Mouse (Mus musculus) forebrain, embryonic 14.5 days (tissue): Measurements from ENCODE around the gene Polk. TPM values are rescaled to one million over a fixed set of nuclear protein-coding genes. Genes with fewer than 3 reads are reported as not detected.

Source experiments
- ATAC-seq: fragments of 200-750 bp; cut with Nextera tagmentation; 2 replicates; pipeline ENCODE4 v1.8.0; 2017; ENCODE audit warnings: mild to moderate bottlenecking, moderate library complexity
- DNase-seq: peaks from one replicate; pipeline ENCODE4 v3.0.0-alpha.2; 2015; ENCODE audit warnings: low spot score
- H3K27ac ChIP-seq: fragments of 300-500 bp; sonication (generic); 2 replicates; pipeline ENCODE4 v1.5.1; 2014; ENCODE audit warnings: low read depth, mild to moderate bottlenecking, control low read depth, low read length, moderate library complexity
- H3K27me3 ChIP-seq: fragments of 300-500 bp; sonication (generic); replicated peaks from 2 replicates; pipeline ENCODE4 v1.6.1; 2014; ENCODE audit warnings: low read length, control low read depth, mixed read lengths; ENCODE audit not compliant: control insufficient read depth, insufficient read depth
- H3K36me3 ChIP-seq: fragments of 300-500 bp; sonication (generic); 2 replicates; pipeline ENCODE4 v1.6.1; 2014; ENCODE audit warnings: low read length, control low read depth; ENCODE audit not compliant: control insufficient read depth, insufficient read depth
- H3K4me1 ChIP-seq: fragments of 300-500 bp; sonication (generic); 2 replicates; pipeline ENCODE4 v1.6.1; 2014; ENCODE audit warnings: antibody characterized with exemption, low read length, control low read depth; ENCODE audit not compliant: control insufficient read depth, insufficient read depth
- H3K4me2 ChIP-seq: fragments of 300-500 bp; sonication (generic); 2 replicates; pipeline ENCODE4 v1.6.1; 2014; ENCODE audit warnings: mild to moderate bottlenecking, control low read depth, low read length
- H3K4me3 ChIP-seq: fragments of 300-500 bp; sonication (generic); 2 replicates; pipeline ENCODE4 v1.5.1; 2014; ENCODE audit warnings: low read depth, low read length, control low read depth
- H3K9ac ChIP-seq: fragments of 300-500 bp; sonication (generic); 2 replicates; pipeline ENCODE4 v1.6.1; 2014; ENCODE audit warnings: mild to moderate bottlenecking, low read length, control low read depth, moderate library complexity
- H3K9me3 ChIP-seq: fragments of 300-500 bp; sonication (generic); replicated peaks from 2 replicates; pipeline ENCODE4 v1.6.1; 2016; ENCODE audit warnings: low read length, control low read depth, mixed read lengths; ENCODE audit not compliant: control insufficient read depth
- WGBS: fragments of 180-500 bp; shearing (Covaris S2); extraction: QIAGEN DNeasy Blood & Tissue Kit; methylation state at CpG from one replicate; pipeline ENCODE4 v1.1.7; 2014; 5-methylcytosine and 5-hydroxymethylcytosine counted together
- polyA plus RNA-seq: library from polyadenylated mRNA; unstranded; fragments of >200 nt; fragmentation: Nextera tagmentation; extraction: Ambion mirVana; gene quantifications from 2 replicates; pipeline ENCODE4 v1.2.1, GENCODE M21; 2014

Gene Polk
- polyA plus RNA-seq, 1 experiment from 2014 or later, result 3.8 TPM

DNA sequence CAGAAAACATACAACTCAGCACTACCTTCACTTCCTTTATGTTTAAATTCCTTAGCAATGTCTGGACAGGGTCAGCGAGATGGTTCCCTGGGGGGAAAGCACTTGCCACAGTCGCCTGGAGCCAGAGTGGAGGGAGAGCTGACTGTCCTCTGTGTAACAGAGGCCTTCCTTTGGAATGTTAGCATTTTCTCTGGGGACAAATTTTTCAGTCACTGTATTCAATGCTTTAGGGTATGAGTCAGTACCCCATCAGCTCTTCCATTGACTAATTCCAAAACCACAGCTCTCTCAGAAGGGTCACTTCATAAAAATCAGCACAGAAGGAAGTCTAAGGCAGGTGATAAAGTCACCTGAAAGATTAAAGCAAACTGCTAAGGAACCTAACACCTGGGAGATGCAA is 8.6 kb downstream of the Polk start:
- WGBS, result 73% methylated on average over 2 of the region's 2 CpGs
- ATAC-seq (no peak), DNase-seq (no peak)
- no peaks in the 10 kb centered on the region for H3K4me1 ChIP-seq
- H3K4me3 ChIP-seq, result no peak overlapping the region
- no peak overlapping the region for H3K4me2 ChIP-seq
- H3K36me3 ChIP-seq, result no peaks in the 10 kb centered on the region
- H3K27ac ChIP-seq, result no peak overlapping the region
- H3K9me3 ChIP-seq, result no peaks in the 10 kb centered on the region
- H3K9ac ChIP-seq, result no peak overlapping the region
- no peaks in the 10 kb centered on the region for H3K27me3 ChIP-seq

DNA sequence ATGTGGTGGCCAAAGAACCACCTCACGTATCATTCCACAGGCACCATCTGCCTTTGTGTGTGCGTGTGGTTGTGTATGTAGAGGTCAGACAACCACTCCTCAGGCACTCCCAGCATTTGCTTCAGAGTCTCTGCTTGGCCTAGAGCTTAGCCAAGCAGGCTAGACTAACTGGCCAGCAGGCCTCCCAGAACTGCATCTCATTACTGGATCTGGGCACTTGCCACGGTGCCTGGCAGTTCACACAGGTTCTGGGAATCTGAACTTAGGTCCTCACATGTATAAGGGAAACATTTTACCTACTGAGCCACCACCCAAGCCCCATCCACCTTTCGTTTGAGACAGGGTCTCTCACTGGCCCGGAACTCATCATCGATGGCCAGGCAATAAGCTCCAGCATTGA is 10.2 kb downstream of the Polk start:
- no peaks in the 10 kb centered on the region for H3K27me3 ChIP-seq
- H3K4me1 ChIP-seq, result no peaks in the 10 kb centered on the region
- ATAC-seq (no peak), DNase-seq (no peak)
- no peak overlapping the region for H3K27ac ChIP-seq
- H3K9ac ChIP-seq, result no peak overlapping the region
- H3K4me3 ChIP-seq, result no peak overlapping the region
- no peaks in the 10 kb centered on the region for H3K9me3 ChIP-seq
- H3K4me2 ChIP-seq, result no peak overlapping the region
- WGBS, result 86% methylated on average over 6 of the region's 6 CpGs
- H3K36me3 ChIP-seq, result no peaks in the 10 kb centered on the region

DNA sequence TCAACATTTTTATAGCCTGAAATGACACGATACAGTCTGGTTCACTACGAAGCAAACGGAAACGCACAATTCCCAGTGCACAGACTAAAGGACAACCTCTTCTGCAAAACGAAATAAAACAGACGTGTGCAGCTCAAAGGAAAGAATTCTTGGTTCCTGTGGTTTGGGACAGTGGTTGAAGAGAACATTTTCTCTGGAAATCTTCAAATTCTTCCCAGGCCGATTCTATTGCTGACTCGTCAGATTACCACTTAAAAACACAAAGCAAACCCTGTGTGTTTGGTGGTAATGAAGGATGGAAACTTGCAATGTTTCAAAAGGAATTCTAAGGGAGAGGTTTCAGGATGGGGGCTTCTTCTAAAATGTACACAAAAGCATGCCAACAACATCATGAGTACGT is 12.3 kb downstream of the Polk start:
- H3K9ac ChIP-seq, result no peak overlapping the region
- H3K9me3 ChIP-seq, result no peaks in the 10 kb centered on the region
- no peaks in the 10 kb centered on the region for H3K36me3 ChIP-seq
- no peaks in the 10 kb centered on the region for H3K27me3 ChIP-seq
- WGBS, result 94% methylated on average over 9 of the region's 9 CpGs
- no peak overlapping the region for H3K27ac ChIP-seq
- DNase-seq (no peak), ATAC-seq (no peak)
- no peaks in the 10 kb centered on the region for H3K4me1 ChIP-seq
- no peak overlapping the region for H3K4me2 ChIP-seq
- no peak overlapping the region for H3K4me3 ChIP-seq

DNA sequence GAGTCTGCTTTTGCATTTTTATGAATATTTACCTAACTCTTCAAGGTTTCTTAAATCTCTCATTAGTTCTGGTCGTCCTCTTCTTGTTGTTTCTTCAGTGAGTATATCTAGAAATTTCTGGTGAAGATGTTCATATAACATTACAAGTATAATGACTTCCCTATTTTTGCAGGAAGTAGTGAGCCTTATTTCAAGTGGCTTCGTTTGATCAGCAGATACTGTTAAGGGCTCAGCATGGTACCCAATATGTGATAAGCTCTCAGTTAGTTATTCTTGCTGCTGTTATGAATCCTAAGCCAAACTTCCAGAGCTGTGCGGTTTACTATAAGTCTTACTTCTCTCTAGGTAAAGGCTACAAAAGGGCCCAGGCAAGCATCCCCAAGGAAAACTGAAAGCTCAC is 12.8 kb downstream of the Polk start:
- no peak for ATAC-seq
- no peak overlapping the region for H3K9ac ChIP-seq
- H3K4me1 ChIP-seq, result no peaks in the 10 kb centered on the region
- H3K27me3 ChIP-seq, result no peaks in the 10 kb centered on the region
- H3K4me3 ChIP-seq, result no peak overlapping the region
- no peak overlapping the region for H3K4me2 ChIP-seq
- H3K36me3 ChIP-seq, result no peaks in the 10 kb centered on the region
- H3K9me3 ChIP-seq, result no peaks in the 10 kb centered on the region
- WGBS, result 93% methylated on average over 3 of the region's 3 CpGs
- DNase-seq, result no peak
- H3K27ac ChIP-seq, result no peak overlapping the region

DNA sequence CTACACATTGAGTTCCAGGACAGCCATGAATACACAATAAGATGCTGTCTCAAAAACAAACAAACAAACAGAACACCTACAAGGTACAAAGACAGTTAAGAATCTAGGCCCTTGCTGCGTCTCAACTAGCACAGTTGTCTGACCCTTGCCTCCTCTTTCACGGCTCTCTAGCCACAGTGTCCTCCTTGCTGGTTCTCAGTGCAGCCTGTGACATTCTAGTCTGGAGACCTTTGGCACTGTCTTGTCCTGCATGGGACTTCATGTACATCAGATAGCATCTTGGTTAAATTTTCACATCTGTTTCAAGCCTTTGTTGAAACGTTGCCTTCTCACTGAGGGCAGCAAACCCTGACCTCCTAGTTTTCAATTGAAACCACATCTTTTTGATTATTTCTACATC is 13.6 kb downstream of the Polk start:
- Histone ChIP-seq H3K9ac (no peak overlapping the region), H3K36me3 (no peaks in the 10 kb centered on the region), H3K4me2 (no peak overlapping the region), H3K4me3 (no peak overlapping the region), H3K27me3 (no peaks in the 10 kb centered on the region), H3K9me3 (no peaks in the 10 kb centered on the region), H3K27ac (no peak overlapping the region), H3K4me1 (no peaks in the 10 kb centered on the region)
- DNase-seq, result no peak
- 91% methylated on average over 3 of the region's 3 CpGs for WGBS
- ATAC-seq, result no peak

DNA sequence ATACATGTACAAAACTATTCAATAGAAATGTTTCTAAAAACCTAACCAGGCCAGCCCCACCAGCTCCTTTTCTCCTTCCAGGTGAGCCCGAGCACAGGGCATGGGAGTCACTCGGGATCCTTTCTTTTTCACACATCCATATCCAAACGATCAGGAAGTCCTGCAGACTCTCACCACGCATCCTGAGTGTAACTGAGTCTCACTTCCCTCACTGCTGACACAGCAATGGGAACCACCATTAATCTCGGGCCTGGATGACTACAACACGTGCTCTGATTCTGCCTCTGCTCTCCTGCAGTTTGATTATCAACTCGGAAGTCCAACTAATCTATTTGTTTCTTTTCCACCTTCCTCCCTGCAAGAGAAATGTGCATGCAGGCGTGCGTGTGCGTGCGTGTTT is 14.5 kb downstream of the Polk start:
- no peak overlapping the region for H3K4me2 ChIP-seq
- H3K27ac ChIP-seq, result no peak overlapping the region
- H3K4me3 ChIP-seq, result no peak overlapping the region
- H3K27me3 ChIP-seq, result no peaks in the 10 kb centered on the region
- no peaks in the 10 kb centered on the region for H3K9me3 ChIP-seq
- H3K4me1 ChIP-seq, result no peaks in the 10 kb centered on the region
- DNase-seq (no peak), ATAC-seq (no peak)
- 95% methylated on average over 11 of the region's 11 CpGs for WGBS
- no peaks in the 10 kb centered on the region for H3K36me3 ChIP-seq
- no peak overlapping the region for H3K9ac ChIP-seq

DNA sequence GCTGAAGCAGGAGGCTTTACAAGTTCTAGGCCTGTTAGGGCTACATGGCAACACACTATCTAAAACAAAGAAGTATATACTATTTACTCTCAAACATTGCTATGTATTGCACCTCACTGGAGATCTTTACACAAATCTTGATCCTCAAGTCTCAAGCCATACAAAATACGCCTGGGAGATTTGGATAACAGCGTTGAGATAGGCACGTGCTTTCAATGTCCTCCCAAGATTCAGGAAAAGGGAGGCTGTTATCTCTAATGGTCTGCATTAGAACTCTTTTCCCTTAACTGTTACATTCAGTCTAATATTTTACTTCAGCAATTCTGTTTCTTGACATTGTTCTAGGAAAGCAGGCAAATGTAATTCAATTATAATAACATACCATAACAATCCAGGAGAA is 15.4 kb downstream of the Polk start:
- no peaks in the 10 kb centered on the region for H3K27me3 ChIP-seq
- H3K4me3 ChIP-seq, result no peak overlapping the region
- no peaks in the 10 kb centered on the region for H3K4me1 ChIP-seq
- H3K4me2 ChIP-seq, result no peak overlapping the region
- H3K27ac ChIP-seq, result no peak overlapping the region
- H3K36me3 ChIP-seq, result no peaks in the 10 kb centered on the region
- ATAC-seq, result no peak
- H3K9me3 ChIP-seq, result no peaks in the 10 kb centered on the region
- WGBS, result 95% methylated on average over 3 of the region's 3 CpGs
- no peak for DNase-seq
- no peak overlapping the region for H3K9ac ChIP-seq

DNA sequence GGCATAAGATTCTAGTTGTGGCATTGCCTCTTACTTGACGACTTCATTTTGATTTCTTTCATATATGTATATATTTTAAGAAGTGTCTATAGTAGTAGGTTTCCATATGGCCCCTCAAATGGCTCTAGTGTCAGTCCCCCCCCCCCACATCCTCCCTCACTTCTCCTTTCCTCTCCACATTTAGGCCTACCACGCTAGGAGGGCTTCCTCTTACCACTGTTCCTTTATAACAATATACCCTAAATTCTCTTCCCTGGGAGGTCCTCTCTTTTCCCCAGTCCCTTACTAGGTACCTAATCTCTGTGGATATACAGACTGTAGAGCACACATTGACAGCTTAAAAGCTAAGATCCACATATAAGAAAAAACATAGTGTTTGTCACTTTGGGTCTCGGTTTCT is 21.1 kb downstream of the Polk start:
- H3K9me3 ChIP-seq, result no peaks in the 10 kb centered on the region
- H3K4me1 ChIP-seq, result no peaks in the 10 kb centered on the region
- 90% methylated on average over 3 of the region's 3 CpGs for WGBS
- DNase-seq (no peak), ATAC-seq (no peak)
- no peaks in the 10 kb centered on the region for H3K27me3 ChIP-seq
- no peak overlapping the region for H3K9ac ChIP-seq
- H3K27ac ChIP-seq, result no peak overlapping the region
- H3K36me3 ChIP-seq, result no peaks in the 10 kb centered on the region; the same call in 1 of the 2 replicates
- no peak overlapping the region for H3K4me2 ChIP-seq
- H3K4me3 ChIP-seq, result no peak overlapping the region

DNA sequence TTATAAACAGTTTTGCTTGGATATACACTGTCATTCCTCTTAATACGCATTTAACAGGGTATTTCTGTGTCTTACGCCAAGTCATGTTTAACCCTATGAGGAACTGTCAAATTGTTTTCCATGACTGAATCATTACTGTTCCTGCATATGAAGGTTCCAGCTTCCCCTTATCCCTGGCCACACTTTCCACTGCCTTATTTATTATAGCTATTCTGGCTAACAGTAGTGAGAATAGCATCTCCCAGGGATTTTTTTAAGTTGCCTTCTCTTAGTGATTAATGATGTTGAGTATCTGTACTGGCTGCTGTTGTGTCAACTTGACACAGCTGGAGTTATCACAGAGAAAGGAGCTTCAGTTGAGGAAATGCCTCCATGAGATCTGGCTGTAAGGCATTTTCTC is 25.0 kb downstream of the Polk start:
- H3K9ac ChIP-seq, result no peak overlapping the region
- no peaks in the 10 kb centered on the region for H3K4me1 ChIP-seq
- no peak overlapping the region for H3K4me3 ChIP-seq
- H3K9me3 ChIP-seq, result no peaks in the 10 kb centered on the region
- 94% methylated on average over 2 of the region's 2 CpGs for WGBS
- no peak overlapping the region for H3K4me2 ChIP-seq
- no peaks in the 10 kb centered on the region for H3K27me3 ChIP-seq
- no peak for ATAC-seq
- no peaks in the 10 kb centered on the region; the same call in 1 of the 2 replicates for H3K36me3 ChIP-seq
- no peak for DNase-seq
- no peak overlapping the region for H3K27ac ChIP-seq

DNA sequence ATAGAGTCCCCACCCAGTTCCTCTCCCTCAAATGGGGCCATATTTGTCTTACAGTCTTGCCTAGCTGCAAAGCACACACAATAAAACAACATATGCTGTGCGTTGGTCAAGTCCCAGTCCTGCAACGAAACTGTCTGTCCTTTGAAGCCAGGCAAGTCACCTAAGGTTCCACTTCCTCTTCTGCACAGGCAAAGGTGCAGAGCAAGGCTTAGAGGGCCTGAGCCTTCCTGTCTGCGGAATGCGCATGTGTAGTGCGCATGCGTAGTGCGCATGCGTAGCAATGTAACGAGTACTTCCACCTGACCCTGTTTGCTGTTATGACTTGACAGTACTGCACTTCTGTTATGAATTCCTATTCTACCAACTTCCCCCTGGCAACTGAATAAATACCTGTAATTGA is 26.1 kb downstream of the Polk start:
- H3K4me1 ChIP-seq, result no peaks in the 10 kb centered on the region
- no peaks in the 10 kb centered on the region for H3K27me3 ChIP-seq
- 96% methylated on average over 9 of the region's 9 CpGs for WGBS
- H3K4me2 ChIP-seq, result no peak overlapping the region
- DNase-seq, result no peak
- no peak for ATAC-seq
- H3K27ac ChIP-seq, result no peak overlapping the region
- H3K4me3 ChIP-seq, result no peak overlapping the region
- no peaks in the 10 kb centered on the region for H3K9me3 ChIP-seq
- H3K9ac ChIP-seq, result no peak overlapping the region
- no peaks in the 10 kb centered on the region; the same call in 1 of the 2 replicates for H3K36me3 ChIP-seq
